Mouse (Mus musculus): ENCODE results near the gene Dnali1. TPM values are rescaled to one million over a fixed set of nuclear protein-coding genes. Genes with fewer than 3 reads are reported as not detected.
A peak's percentile ranks its signal among the peaks of the same experiment; 100 is the strongest.

Gene Dnali1
- polyA plus RNA-seq (2015; fragmentation: Nextera tagmentation; extraction: Ambion mirVana), result 0.08 and 0.22 TPM in 2 replicates

GRCm38 (mm10) chr4:125065517-125066307, at the start of gene Dnali1:
Dnali1 (minus strand) TSS chr4:125065703.
- ATAC-seq (ENCODE audit: insufficient read depth, low FRiP score, low read depth), result 0 out of 2 replicates have a peak, but pooled peaks have one; percentile 37
- Histone ChIP-seq H3K9me3 (no peaks in the 10 kb centered on the region), H3K4me2 (peak within 1 kb of the TSS; percentile 91), H3K27ac (peak within 1 kb of the TSS; percentile 72), H3K4me1 (peaks cover 14% of the 10 kb centered on the region), H3K36me3 (peaks cover 12% of the 10 kb centered on the region), H3K4me3 (replicated peaks) (peak within 1 kb of the TSS; percentile 85), H3K9ac (peak within 1 kb of the TSS; percentile 96; the same call in 1 of the 2 replicates), H3K27me3 (replicated peaks) (no peaks in the 10 kb centered on the region)
- WGBS, result 3% methylated on average over 26 of the region's 26 CpGs

GRCm38 (mm10) chr4:125115081-125115480, 49.6 kb upstream of the Dnali1 start:
- Histone ChIP-seq H3K4me3 (replicated peaks) (no peak overlapping the region), H3K9ac (no peak overlapping the region), H3K27ac (peak overlapping the region; percentile 35; the same call in 1 of the 2 replicates), H3K4me1 (peaks cover 27% of the 10 kb centered on the region), H3K36me3 (peaks cover 12% of the 10 kb centered on the region; the same call in 1 of the 2 replicates), H3K27me3 (replicated peaks) (no peaks in the 10 kb centered on the region), H3K4me2 (no peak overlapping the region), H3K9me3 (no peaks in the 10 kb centered on the region)
- WGBS, result 80% methylated on average over 4 of the region's 4 CpGs
- no peak for ATAC-seq (ENCODE audit: insufficient read depth, low FRiP score, low read depth)

DNA sequence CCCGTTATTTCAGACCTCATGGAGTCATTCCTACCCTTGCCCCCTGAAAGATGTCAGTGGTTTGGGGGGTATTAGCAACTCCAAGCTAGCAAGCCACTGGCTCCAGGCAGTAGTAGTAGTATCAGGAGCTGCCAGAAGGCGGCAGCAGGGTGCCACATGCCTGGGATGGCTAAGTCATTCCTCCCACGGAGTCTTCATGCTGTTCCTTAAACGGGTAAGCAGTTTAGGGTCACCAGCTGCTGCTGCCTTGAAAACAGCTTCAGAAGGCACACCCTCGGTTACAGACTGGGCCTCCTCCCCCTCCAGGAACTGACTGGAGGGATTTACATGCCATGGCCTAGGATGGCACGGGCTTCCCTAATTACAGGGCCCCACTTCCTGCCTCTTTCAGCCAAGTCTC, 49.1 kb upstream of the Dnali1 start:
- ATAC-seq (ENCODE audit: insufficient read depth, low FRiP score, low read depth), result peak; percentile 32; the same call in 1 of the 2 replicates
- no peaks in the 10 kb centered on the region for H3K27me3 ChIP-seq (replicated peaks)
- no peak overlapping the region for H3K4me2 ChIP-seq
- peaks cover 27% of the 10 kb centered on the region for H3K4me1 ChIP-seq
- H3K4me3 ChIP-seq (replicated peaks), result no peak overlapping the region
- H3K9me3 ChIP-seq, result no peaks in the 10 kb centered on the region
- 5% methylated on average over 6 of the region's 6 CpGs for WGBS
- H3K36me3 ChIP-seq, result peaks cover 13% of the 10 kb centered on the region; the same call in 1 of the 2 replicates
- no peak overlapping the region for H3K9ac ChIP-seq
- H3K27ac ChIP-seq, result peak overlapping the region; percentile 35; the same call in 1 of the 2 replicates

- H3K36me3 ChIP-seq, result peaks cover 33% of the 10 kb centered on the region
- H3K27me3 ChIP-seq (replicated peaks), result no peaks in the 10 kb centered on the region
Measured at GRCm38 (mm10) chr4:125105354-125105753, 39.9 kb upstream of the Dnali1 start.

GRCm38 (mm10) chr4:125101334-125101733, 35.8 kb upstream of the Dnali1 start:
- no peaks in the 10 kb centered on the region for H3K9me3 ChIP-seq
- H3K27me3 ChIP-seq (replicated peaks), result no peaks in the 10 kb centered on the region
- WGBS, result 82% methylated on average over 13 of the region's 13 CpGs
- H3K27ac ChIP-seq, result no peak overlapping the region
- H3K9ac ChIP-seq, result no peak overlapping the region
- peaks cover 25% of the 10 kb centered on the region for H3K36me3 ChIP-seq
- H3K4me3 ChIP-seq (replicated peaks), result no peak overlapping the region
- ATAC-seq (ENCODE audit: insufficient read depth, low FRiP score, low read depth), result no peak
- no peaks in the 10 kb centered on the region for H3K4me1 ChIP-seq
- no peak overlapping the region for H3K4me2 ChIP-seq

More at GRCm38 (mm10) chr4:125105354-125105753, 39.9 kb upstream of the Dnali1 start:
- WGBS, result 84% methylated on average over 9 of the region's 9 CpGs
- no peak for ATAC-seq (ENCODE audit: insufficient read depth, low FRiP score, low read depth)
- H3K9ac ChIP-seq, result no peak overlapping the region
- no peak overlapping the region for H3K4me2 ChIP-seq
- H3K4me1 ChIP-seq, result no peaks in the 10 kb centered on the region
- no peaks in the 10 kb centered on the region for H3K9me3 ChIP-seq
- H3K4me3 ChIP-seq (replicated peaks), result no peak overlapping the region
- no peak overlapping the region for H3K27ac ChIP-seq

GRCm38 (mm10) chr4:125099458-125099857, 34.0 kb upstream of the Dnali1 start:
- ATAC-seq (ENCODE audit: insufficient read depth, low FRiP score, low read depth), result no peak
- Histone ChIP-seq H3K9me3 (no peaks in the 10 kb centered on the region), H3K36me3 (peaks cover 15% of the 10 kb centered on the region), H3K27me3 (replicated peaks) (no peaks in the 10 kb centered on the region), H3K4me1 (no peaks in the 10 kb centered on the region), H3K27ac (no peak overlapping the region), H3K4me2 (no peak overlapping the region), H3K4me3 (replicated peaks) (no peak overlapping the region), H3K9ac (no peak overlapping the region)
- 5% methylated on average over 8 of the region's 8 CpGs for WGBS

- no peak for ATAC-seq (ENCODE audit: insufficient read depth, low FRiP score, low read depth)
- no peak overlapping the region for H3K4me2 ChIP-seq
- WGBS, result 75% methylated on average over 4 of the region's 4 CpGs
- no peaks in the 10 kb centered on the region for H3K27me3 ChIP-seq (replicated peaks)
- peaks cover under 1% of the 10 kb centered on the region; the same call in 1 of the 2 replicates for H3K36me3 ChIP-seq
- no peak overlapping the region for H3K4me3 ChIP-seq (replicated peaks)
- no peaks in the 10 kb centered on the region for H3K4me1 ChIP-seq
- no peak overlapping the region for H3K27ac ChIP-seq
- no peak overlapping the region for H3K9ac ChIP-seq
- no peaks in the 10 kb centered on the region for H3K9me3 ChIP-seq
Measured at GRCm38 (mm10) chr4:125097412-125097811, 31.9 kb upstream of the Dnali1 start.

- no peaks in the 10 kb centered on the region for H3K4me1 ChIP-seq
- no peak overlapping the region for H3K27ac ChIP-seq
- WGBS, result 68% methylated on average over 5 of the region's 5 CpGs
- no peak overlapping the region for H3K4me3 ChIP-seq (replicated peaks)
- H3K9me3 ChIP-seq, result no peaks in the 10 kb centered on the region
- ATAC-seq (ENCODE audit: insufficient read depth, low FRiP score, low read depth), result no peak
- H3K4me2 ChIP-seq, result no peak overlapping the region
- no peaks in the 10 kb centered on the region for H3K27me3 ChIP-seq (replicated peaks)
- peaks cover 7% of the 10 kb centered on the region for H3K36me3 ChIP-seq
- no peak overlapping the region for H3K9ac ChIP-seq
Measured at GRCm38 (mm10) chr4:125096066-125096465, 30.6 kb upstream of the Dnali1 start.

DNA sequence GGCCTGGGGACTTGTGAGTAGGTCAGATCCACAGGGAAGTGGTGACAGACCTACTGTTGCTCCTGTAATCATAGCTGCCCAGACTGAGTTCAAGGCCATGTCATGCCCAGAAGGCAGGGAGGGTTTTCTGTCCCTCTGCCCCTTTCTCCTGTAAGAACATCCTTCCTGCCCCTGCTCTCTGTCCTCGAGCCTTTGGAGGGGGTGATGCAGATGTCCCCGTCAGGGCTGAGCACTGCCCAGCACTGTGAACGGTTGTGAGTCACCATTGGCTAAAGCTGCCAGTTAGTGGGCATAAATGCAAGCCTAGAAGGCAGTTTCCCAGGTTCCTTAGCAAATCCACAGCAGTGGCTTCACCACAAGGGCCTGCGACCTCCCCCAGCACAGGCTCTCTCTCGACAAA, 27.5 kb upstream of the Dnali1 start:
- 83% methylated on average over 5 of the region's 5 CpGs for WGBS
- Histone ChIP-seq H3K36me3 (peaks cover 28% of the 10 kb centered on the region), H3K27ac (no peak overlapping the region), H3K4me2 (no peak overlapping the region), H3K4me1 (no peaks in the 10 kb centered on the region), H3K9ac (no peak overlapping the region), H3K9me3 (no peaks in the 10 kb centered on the region), H3K4me3 (replicated peaks) (no peak overlapping the region), H3K27me3 (replicated peaks) (no peaks in the 10 kb centered on the region)
- ATAC-seq (ENCODE audit: insufficient read depth, low FRiP score, low read depth), result no peak

- ATAC-seq (ENCODE audit: insufficient read depth, low FRiP score, low read depth), result peak; percentile 94
- Histone ChIP-seq H3K4me1 (peaks cover 14% of the 10 kb centered on the region), H3K27ac (peak overlapping the region; percentile 99), H3K9me3 (no peaks in the 10 kb centered on the region), H3K27me3 (replicated peaks) (no peaks in the 10 kb centered on the region), H3K4me2 (peak overlapping the region; percentile 87), H3K36me3 (peaks cover 26% of the 10 kb centered on the region), H3K4me3 (replicated peaks) (peak overlapping the region; percentile 82), H3K9ac (peak overlapping the region; percentile 91)
- WGBS, result under 1% methylated on average over 42 of the region's 45 CpGs
Measured at GRCm38 (mm10) chr4:125085346-125085841, 19.9 kb upstream of the Dnali1 start.

GRCm38 (mm10) chr4:125084403-125085345, 19.2 kb upstream of the Dnali1 start, which contains the start of gene Meaf6:
Meaf6 (plus strand) TSS chr4:125085134.
- Histone ChIP-seq H3K4me1 (peaks cover 14% of the 10 kb centered on the region), H3K27me3 (replicated peaks) (no peaks in the 10 kb centered on the region), H3K27ac (peak within 1 kb of the TSS; percentile 99), H3K9ac (peak within 1 kb of the TSS; percentile 91), H3K36me3 (peaks cover 18% of the 10 kb centered on the region), H3K4me2 (peak within 1 kb of the TSS; percentile 87), H3K4me3 (replicated peaks) (peak within 1 kb of the TSS; percentile 82), H3K9me3 (no peaks in the 10 kb centered on the region)
- WGBS, result 1% methylated on average over 63 of the region's 63 CpGs
- ATAC-seq (ENCODE audit: insufficient read depth, low FRiP score, low read depth), result peak; percentile 90
